Mouse (Mus musculus) gastrocnemius, postnatal 10 days (tissue): ENCODE measurements at regions not wholly inside any gene's neighbourhood (a gene's known extent, or its start where the extent isn't known, plus 50 kb on each side); places are given as distances from the start of the nearest gene placed in this dataset.
A peak's percentile ranks its signal among the peaks of the same experiment; 100 is the strongest.

Source experiments
- DNase-seq: peaks from one replicate; pipeline ENCODE4 v3.0.0; 2021; ENCODE audit warnings: mixed read lengths

DNA sequence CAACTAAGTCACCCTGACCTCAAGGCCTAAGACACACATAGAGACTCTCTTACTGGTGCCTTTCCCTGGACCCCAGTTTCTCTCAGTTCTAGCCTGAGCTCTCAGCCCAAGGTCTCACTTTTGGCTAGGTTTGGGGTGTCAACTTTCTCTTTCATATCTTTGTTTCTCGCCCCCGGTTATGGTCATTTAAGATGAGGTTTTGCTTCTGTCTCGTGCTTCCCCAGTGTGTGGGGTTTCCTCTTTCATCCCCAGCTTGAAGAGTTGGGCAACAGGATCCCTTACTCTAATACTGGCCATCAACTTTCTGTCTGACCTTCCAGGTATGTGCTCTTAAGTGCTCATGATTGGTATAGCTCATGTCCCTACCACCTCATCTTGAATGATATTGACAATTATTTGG lies 67.5 kb downstream of the Lmo4 start:
- DNase-seq = no peak

DNA sequence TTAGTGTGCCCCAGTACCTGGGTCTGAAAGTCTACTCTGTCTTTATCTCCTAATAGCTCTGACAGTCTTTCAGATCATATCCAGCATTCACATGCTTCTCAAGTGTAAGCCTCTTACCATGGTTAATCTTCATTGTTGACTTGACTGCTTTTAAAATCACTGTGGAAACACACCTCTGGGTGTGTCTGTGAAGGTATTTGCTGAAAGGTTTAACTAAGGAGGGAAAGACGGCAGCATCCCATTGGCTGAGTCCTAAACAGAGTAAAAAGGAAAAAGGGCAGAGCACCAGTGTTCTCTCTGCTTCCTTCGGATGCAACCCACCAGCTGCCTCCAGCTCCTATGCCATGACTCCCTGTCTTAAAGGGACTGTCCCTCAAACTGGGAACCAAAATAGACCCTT lies 68.6 kb downstream of the Lmo4 start:
- no peak for DNase-seq

DNA sequence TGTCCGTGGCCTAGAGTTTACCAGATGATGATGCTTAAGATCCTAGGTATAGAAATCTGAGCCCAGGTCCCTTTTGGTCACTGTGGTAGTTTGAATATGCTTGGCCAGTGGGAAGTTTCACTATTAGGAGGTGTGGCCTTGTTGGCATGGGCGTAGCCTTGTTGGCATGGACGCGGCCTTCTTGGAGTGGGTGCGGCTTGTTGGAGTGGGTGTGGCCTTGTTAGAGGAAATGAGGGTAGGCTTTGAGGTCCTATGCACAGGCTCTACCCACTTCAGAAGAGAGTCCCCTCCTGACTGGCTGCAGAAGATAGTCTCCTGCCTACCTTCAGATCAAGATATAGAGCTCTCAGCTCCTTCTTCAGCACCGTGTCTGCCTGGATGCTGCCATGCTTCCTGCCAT lies 69.4 kb downstream of the Lmo4 start:
- no peak for DNase-seq

DNA sequence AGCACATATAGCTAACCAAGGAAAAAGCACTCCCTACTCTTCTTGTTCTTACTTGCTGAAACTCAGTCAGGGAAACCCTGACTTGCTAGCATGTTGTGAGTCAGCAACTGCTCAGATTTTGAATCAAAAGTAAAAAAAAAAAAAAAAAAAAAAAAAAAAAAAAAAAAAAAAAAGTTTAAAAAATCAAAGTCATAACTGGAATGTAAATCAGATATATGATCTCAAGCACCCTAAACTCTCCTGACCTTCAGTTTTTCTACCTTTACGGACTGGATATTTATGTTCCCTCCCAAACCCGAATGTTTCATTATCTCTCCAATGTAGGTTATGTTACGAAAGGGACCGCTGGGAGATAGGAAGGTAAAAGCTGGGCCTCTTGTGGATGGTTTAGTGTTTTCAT lies 77.0 kb downstream of the Lmo4 start:
- no peak for DNase-seq

DNA sequence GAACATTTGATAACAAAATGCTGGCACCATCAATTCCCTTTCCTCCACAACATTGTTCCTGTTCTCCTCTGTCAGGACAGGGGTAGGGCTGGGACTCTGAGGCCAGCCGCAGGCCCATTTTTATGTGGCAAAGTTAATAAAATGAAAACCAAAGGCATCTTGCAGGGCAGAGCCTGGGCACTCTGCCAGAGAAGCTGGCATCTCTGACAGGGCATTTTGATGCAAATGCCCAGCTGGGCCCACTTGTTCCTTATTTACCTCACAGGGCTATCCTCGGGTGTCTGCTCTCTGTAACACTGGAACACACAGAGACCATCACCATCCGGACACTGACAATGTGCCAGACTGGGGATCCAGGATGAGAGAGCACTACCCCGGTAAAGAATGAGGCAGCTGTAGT lies 80.7 kb downstream of the Lmo4 start:
- DNase-seq = peak; percentile 13

DNA sequence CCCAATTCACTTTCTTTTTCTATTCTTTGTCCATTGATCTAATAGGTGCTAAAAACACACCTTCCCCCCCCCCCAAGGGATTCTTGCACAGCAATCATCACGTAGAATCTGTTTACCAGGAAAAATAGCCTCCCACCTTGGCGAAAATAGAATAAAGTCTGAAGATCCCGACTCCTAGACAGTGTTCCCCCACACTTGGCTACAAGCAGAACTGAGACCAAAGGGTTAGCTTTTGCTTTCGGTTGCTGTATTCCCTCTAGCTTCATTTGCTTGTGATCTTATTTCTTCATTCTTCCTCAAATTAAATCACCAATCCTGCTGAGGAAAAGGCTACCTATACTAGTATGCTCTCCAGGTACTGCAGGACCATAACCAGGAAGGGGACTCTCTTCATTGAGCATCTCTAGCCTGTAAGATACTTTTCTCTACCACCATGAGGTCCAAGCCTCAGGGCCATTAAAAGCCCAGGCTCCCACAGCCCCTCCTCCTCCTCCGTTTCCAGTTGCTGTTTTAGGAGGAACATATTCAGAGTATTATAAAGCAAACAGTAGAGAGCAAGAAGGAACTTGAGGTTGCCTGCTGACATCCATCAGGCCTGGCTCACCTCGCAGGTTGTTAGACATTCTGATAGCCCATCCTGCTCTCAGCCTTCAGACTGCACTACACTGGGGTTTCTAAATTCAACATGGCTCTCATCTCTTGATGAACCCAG lies 81.5 kb downstream of the Lmo4 start:
- no peak for DNase-seq

DNA sequence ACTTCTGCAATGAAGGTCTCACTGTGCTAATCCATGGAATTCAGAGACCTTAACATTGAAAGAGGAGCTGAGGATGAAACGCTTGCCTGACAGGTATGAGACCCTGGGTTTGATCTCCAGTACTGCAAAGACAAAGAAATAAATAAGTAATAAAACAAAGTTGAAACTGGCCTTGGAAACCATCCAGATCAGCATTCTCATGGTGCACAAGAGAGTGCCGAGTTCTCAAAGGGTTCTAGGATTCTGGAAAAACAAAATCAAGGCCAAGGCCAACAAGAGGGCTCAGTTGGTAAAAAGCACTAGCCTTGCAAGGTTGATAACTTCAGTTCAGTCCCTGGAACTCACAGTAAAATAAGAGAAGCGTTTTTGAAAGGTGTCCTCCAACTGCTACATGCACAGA lies 85.9 kb downstream of the Lmo4 start:
- DNase-seq = no peak

DNA sequence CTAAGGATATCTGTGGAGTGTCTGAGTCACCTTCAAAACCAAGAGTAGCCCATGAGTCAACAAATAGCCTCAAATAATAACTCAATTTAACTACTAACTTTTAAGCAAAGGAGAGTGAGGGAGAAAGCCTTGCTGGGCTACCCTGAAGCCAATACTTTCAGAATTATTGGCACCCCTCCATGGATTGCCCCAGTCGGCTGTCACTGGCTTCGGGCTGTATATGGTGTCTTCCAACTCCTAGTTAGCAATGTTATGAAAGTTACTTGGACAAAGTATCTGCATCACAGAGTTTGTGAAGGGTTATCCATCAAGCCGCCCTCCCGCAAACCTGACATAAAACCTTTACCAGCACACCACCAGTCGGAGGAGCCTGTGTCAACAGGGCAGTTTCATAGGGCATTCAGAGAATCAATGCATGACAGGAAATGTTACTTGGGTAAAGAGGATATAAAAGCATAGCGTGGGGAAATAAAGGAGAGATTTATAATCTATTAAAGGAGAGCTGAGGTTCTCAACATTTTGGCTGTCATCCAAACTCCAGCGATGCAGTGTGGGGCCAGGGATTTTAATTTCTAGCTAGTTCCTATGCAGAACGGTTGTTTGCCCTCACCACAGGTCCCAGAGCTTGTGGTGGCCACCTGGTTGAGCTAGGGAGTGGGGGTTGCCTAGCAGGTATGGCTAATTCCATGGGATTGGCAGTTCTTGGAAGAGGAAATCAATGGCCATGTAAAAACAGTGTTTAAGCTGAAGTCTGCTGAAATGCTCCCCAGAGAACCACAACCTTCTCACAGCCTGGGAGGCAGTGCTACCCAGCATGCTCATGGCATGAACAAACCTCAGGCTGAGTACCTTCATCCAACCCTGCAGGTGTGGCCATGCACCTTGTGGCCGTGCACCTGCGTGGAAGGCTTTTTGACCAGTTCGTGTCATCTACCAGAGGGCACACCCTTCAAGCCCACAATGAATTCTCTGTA lies 91.1 kb downstream of the Lmo4 start:
- no peak for DNase-seq

DNA sequence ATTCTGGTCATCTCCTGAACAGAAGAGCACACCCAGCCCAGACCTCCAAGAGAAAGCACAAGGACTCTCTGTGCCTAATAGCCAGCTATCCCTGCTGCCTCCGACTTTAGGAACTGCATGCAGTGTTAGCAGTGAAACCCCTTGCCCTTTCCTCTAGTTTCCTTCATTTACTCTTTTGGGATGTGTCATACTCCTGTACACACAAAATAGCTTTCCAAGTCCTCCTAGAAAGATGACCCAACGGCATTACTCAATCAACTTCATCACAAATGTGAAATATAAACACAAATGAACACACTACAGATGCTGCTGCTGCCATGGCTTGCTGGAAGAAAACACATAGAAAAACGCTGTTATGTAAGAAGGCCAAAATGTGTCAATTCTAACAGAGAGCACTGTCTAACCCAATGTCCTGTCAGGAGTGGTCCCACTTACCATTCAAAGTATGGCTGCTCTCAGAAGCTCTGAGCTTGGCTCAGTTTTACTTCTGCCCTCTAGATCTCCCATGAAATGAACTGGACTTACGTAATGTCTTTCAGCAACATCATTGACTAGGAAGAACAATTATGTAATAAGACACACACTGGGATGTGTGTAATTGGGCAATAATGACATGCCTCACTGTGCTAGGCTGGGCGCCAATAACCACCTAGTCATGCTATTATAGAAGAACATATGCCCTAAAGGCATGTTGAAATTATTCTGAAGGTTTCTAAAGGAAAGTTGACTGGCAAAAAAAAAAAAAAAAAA lies 94.5 kb downstream of the Lmo4 start:
- no peak for DNase-seq

DNA sequence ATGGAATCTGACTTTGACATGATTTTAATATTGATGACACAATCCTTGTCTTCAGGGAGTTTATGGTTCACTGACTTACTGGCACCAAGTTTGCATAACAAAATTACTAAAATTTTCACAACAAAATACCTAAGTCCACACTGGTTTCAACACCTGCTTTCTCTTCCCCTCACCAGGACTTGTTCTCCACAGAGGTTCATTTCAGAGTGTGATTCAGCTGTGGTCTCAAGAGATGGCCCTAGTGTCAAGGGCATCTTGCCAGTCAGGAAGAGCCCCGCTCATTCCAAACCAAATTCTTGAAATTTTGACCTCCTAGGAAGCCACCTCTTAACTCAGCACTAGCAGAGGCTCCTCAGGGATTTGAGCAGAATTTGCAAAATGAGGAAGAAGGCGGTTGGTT lies 95.3 kb downstream of the Lmo4 start:
- no peak for DNase-seq

DNA sequence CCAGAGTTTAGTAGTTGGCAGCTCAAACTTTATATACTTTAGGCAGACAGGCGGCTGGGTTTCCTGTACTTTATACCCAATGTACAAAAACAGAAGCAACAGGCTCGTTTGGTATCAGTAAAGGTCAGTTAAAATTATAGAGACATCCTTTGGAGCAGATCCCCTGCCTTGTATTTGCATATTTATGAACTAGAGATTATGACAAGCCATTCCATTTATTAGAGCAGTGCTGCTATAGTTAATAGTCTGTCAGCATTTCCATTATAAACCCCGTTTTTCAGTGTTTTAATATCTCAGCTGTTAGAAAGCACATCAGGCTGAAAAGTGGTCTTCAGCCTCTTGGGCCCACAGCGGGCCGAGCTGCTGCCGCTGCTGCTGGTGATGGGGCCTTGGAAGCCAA lies 96.7 kb downstream of the Lmo4 start:
- no peak for DNase-seq

DNA sequence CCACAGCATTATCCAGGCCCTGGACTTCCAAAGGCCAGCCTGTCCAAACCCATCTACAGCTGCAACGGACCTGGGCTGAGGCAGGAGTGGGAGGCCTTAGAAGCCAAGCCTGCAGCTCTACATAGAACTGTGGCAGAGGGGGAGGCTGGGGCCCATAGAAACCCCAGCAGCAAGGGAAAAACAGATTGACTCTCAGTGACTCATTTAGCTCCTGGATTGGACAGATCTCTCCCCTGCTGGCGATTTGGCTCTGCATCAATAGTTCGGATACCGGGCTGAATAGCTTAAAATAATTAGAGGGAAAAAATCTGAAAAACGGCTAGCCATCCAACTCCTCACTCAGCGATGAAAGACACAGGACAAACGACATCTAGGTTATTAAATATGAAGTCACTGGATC lies 97.4 kb downstream of the Lmo4 start:
- DNase-seq = no peak

DNA sequence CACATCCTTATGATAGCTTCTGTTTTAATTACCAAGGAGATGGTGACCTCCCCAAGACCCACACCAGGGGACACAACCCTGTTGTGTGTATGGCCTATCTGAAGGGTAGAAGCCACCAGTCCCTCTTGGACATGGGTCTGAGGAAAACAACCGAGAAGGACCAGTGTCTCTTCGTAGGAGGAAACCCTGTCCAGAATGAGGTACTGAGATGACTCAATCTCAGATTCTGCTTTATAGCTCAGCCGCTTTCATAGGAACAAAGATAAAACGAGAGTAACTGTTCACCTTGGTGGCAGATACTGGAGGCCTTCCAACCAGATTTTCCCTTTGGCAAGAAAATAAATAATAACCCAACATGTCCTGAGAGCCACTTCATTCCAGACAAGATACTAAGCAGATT lies 100.7 kb downstream of the Lmo4 start:
- no peak for DNase-seq

DNA sequence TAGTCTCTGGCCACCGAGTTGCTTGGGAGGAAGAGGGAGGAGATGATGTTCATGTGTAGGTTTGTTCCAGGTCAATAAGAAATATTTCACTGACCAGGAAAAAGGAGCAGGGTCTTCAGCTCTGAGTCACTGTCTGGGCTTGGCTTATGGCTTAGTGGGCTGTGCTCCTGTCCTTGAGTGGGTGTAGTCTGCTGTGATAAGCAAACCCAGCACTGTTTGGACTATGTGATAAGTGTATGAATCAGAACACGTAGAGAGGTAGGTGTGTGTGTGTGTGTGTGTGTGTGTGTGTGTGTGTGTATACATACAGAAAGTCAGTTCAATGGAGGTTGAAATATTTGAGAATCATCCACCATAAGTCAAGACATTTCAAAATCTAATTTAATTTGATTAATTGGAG lies 105.6 kb downstream of the Lmo4 start:
- DNase-seq = no peak

DNA sequence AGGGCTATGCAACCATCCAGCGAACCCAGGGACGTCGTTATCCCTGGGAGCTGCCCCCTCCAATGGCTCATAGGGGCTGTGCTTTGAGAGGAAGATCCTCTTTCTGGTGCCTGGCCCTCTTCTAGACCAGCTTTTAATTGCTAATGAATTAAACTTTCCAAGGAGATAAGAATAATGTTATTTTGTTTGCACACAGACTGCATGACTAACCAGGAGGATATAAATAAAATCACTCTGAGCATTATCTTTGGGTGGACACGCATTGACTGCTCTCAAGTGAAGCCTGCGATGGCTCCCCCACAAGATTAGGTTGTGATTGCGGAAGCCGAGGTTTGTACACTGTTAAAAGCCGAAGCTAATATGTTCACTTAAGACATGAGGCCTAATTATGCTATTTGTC lies 106.3 kb downstream of the Lmo4 start:
- no peak for DNase-seq

DNA sequence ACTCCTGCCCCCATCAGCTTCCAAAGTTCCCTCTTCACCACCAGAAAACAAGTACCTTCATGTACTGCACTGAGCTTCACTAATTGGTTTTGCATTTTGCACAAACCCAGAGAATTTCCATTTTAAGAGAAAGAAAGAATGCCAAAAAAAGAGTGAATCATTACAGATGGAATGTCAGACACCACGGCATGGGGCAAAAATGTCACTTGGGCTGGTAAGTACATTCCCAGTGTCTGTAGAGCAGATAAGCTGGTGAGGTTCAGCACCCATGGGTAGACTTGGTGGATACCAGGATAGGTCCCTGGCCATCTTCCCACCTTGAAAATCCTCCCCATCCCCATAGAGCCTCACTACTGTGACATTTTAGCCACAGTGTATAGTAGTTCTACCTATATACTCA lies 113.8 kb downstream of the Lmo4 start:
- no peak for DNase-seq

DNA sequence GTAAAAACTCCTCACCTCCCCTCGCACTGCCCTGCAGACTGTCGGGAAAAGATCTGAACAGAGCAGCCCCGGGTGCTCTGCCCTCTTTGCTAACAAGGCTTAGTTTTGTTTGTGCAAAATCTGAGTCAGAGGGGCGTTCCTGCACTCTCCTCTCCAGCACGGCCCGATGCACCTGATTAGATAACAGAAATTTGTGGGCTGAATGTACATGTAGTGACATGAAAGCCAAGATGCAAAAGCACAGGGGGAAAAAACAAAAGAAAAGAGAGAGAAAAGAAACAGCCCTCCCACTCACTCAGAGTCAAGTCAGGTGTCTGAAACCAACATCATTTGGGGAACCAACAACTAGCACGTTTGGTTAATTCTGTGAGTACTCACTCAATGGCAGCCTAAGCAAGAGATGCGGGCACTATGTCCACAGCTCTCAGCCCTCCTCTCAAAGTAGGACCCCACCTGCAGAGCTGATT lies 115.2 kb downstream of the Lmo4 start:
- no peak for DNase-seq

DNA sequence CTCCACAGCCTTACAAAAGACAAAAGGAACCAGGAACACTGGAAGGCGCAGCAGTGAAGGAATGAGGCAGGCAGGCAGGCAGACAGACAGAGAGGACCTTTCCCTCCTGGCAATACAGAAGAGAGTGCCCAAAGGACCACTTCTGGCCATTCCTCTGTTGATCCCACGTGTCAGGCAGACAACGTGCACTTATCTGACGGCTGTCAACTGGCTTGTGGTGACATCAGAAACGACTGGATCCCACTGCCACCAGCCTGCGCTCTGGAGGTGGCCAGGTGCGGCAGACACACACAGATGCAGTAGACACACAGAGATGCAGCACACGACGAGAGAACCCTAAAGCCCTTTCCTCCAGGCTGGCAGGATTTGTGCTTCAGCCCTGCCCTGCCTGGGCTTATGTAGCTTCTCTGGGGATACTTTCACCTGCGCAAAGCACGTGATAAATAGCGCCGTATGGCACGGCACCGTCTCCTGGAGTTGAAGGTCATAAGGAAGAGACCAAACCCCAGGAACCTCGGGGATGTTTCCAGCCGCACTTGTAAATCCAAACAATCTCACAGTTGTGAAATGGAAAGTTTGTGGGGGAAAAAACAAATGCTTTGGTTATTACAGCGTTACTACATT lies 116.6 kb downstream of the Lmo4 start:
- DNase-seq = no peak

DNA sequence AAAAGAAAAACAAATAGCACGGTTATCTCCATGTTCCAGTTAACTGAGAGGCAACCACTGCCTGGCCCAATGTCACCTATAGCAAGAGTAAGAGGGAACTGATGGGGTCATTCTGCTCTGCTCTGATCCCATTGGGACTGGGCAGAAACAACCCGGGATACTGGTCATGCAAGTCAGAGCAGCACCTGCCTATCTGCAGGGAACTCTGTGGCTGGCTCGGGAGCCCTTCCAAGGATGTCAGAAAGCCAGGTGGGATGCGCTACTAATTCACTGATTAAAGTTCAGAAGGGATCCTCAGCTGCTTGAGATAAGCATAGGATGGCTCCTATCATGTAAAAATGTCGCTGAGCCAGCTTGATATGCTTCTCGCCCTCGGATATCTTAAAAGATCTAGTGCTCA lies 117.2 kb downstream of the Lmo4 start:
- DNase-seq = no peak

DNA sequence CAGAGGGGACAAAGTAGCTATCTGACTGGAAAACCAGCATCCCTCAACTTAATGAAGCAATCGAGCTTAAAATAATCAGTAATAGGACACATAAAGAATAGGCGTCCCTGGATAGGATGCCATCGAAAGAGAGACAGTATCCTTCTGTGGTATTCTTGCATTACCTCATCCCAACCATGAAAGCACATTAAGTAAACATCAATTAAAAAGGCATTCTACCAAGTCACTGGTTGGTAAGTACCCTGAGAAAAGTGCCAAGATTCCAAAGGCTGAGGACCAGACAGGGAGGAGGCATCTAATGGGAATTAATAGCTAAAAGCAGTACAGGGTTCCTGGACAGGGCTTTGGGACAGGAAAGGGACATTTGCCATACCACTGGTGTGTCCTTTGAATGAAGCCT lies 118.8 kb downstream of the Lmo4 start:
- DNase-seq = no peak

DNA sequence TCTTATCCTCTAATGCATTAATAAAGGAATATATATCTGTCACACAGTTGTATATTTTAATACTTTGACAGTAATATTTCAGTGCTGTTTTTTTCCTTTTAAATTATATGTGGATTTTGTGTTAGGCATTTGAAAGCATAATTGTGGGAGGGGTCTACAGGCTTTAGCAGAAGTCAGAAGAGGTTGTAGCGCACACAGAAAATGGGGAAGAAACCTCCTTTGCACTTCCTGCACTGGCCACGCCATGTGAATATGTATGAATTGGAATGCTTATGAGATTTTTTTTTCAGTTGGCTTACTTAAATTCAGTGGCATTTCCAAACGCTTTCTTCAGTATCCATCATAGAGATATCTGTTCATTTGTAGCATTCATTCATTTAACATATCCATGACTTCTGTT lies 125.1 kb downstream of the Lmo4 start:
- DNase-seq = no peak

DNA sequence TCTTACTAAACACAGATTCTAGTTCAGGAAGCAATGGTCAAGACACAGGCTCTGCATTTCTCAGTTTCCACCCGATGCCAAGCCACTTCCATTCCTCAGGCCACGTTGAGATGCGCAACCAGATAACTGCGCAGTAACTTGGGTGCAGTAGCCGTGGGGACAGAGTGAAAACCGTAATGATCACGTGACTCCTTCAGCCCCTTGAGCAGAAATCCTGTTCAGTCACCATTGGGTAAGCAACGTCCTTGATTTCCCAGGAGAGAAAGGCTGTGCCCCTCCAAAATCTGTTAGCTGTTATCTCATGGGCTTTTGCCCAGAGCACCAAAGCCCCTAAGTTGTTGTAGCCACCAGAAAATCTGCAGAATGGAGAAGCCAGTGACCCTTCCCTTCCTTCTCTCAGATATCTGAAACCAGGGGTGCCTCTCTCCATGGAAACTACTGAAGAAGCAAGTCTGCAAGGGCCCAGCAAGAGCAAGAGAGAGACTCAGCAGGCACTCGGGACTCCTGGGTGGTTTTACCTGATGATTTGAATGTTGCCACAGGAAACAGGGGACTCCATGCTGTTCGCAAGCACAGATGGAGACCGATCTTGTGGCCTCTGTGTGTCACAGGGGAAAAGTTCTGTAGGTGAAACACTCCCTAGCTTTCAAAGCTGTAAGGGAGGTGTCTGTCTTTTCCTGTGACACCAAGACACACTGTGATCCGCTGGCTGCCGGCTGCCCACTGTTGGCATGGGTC lies 126.7 kb downstream of the Lmo4 start:
- no peak for DNase-seq
